Mouse (Mus musculus) hindbrain, embryonic 16.5 days (tissue): ENCODE results near the gene Sval1. TPM values are rescaled to one million over a fixed set of nuclear protein-coding genes. Genes with fewer than 3 reads are reported as not detected.

Source experiments
- ATAC-seq: fragments of 200-750 bp; cut with Nextera tagmentation; 2 replicates; pipeline ENCODE4 v1.8.0; 2017; ENCODE audit warnings: moderate TSS enrichment, moderate library complexity
- H3K27ac ChIP-seq: fragments of 300-500 bp; sonication (generic); 2 replicates; pipeline ENCODE4 v1.5.1; 2014; ENCODE audit warnings: low read depth, mild to moderate bottlenecking, control low read depth, low read length, moderate library complexity
- H3K27me3 ChIP-seq: fragments of 300-500 bp; sonication (generic); replicated peaks from 2 replicates; pipeline ENCODE4 v1.6.1; 2014; ENCODE audit warnings: low read length; ENCODE audit not compliant: control insufficient read depth, insufficient read depth
- H3K36me3 ChIP-seq: fragments of 300-500 bp; sonication (generic); 2 replicates; pipeline ENCODE4 v1.6.1; 2014; ENCODE audit warnings: mild to moderate bottlenecking, low read length, moderate library complexity, mixed read lengths; ENCODE audit not compliant: control insufficient read depth, insufficient read depth
- H3K4me1 ChIP-seq: fragments of 300-500 bp; sonication (generic); 2 replicates; pipeline ENCODE4 v1.6.1; 2014; ENCODE audit warnings: low read depth, low read length; ENCODE audit not compliant: control insufficient read depth, insufficient read depth
- H3K4me2 ChIP-seq: fragments of 300-500 bp; sonication (generic); 2 replicates; pipeline ENCODE4 v1.6.1; 2014; ENCODE audit warnings: mild to moderate bottlenecking, low read length, control low read depth, moderate library complexity
- H3K4me3 ChIP-seq: fragments of 300-500 bp; sonication (generic); 2 replicates; pipeline ENCODE4 v1.5.1; 2014; ENCODE audit warnings: mild to moderate bottlenecking, low read length, control low read depth, moderate library complexity
- H3K9ac ChIP-seq: fragments of 300-500 bp; sonication (generic); 2 replicates; pipeline ENCODE4 v1.6.1; 2014; ENCODE audit warnings: low read depth, mild to moderate bottlenecking, control low read depth, low read length, moderate library complexity
- H3K9me3 ChIP-seq: fragments of 300-500 bp; sonication (generic); 2 replicates; pipeline ENCODE4 v1.6.1; 2014; ENCODE audit warnings: mild to moderate bottlenecking, low read length, moderate library complexity; ENCODE audit not compliant: control insufficient read depth
- WGBS: fragments of 180-500 bp; shearing (Covaris S2); extraction: QIAGEN DNeasy Blood & Tissue Kit; methylation state at CpG from one replicate; pipeline ENCODE4 v1.1.7; 2014; 5-methylcytosine and 5-hydroxymethylcytosine counted together
- polyA plus RNA-seq: library from polyadenylated mRNA; unstranded; fragments of >200 nt; fragmentation: Nextera tagmentation; extraction: Ambion mirVana; gene quantifications from 2 replicates; pipeline ENCODE4 v1.2.1, GENCODE M21; 2015

The Sval1 gene
- polyA plus RNA-seq = not detected in 2 replicates

DNA sequence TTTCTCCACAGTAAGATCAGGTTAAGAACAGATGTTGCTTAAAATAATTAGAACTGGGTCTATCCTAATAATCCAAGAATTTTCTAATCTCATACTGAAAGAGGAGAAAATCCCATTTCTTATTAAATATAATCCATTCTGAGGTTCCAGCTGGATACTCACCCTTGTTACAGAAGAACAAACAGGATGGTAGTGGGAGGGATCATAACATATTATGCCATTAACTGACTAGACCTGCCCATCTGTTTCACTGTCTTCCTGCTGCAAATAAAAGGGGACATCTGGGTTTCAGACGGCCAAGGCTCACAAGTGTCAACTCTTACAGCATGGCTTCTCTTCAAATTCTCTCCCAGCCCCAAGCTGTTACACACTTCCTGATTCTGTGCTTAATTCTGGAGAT, at the start of gene Sval1:
Sval1 (plus strand) TSS at position 301 of the 400 bp plus-strand sequence.
- 60% methylated on average over 1 of the region's 1 CpGs for WGBS
- Histone ChIP-seq H3K4me2 (no peak within 1 kb of the TSS), H3K9me3 (no peaks in the 10 kb centered on the region), H3K27ac (no peak within 1 kb of the TSS), H3K36me3 (no peaks in the 10 kb centered on the region), H3K4me1 (no peaks in the 10 kb centered on the region), H3K9ac (no peak within 1 kb of the TSS), H3K4me3 (no peak within 1 kb of the TSS), H3K27me3 (no peaks in the 10 kb centered on the region)
- no peak for ATAC-seq

DNA sequence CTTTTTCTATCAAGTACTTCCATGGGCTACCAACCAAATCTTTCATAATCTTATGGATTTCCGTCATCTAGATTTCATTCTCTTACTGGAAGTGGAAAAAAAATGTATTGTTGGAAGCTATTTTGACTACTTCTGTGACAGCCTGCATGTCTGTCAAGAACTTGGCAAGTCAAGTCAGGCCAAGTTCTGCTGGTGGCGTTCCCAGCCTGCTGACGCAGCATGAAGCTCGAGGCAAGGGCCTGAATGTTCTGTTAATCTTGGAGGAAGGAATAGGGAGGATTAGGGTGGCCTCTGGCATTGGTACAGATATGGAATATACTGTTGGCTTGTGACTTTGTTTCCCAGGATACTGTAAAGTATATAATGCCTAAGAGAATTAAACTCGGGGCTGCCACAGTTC, 39.8 kb upstream of the Sval1 start:
- Histone ChIP-seq H3K9me3 (no peaks in the 10 kb centered on the region), H3K4me1 (no peaks in the 10 kb centered on the region), H3K36me3 (no peaks in the 10 kb centered on the region), H3K27me3 (no peaks in the 10 kb centered on the region), H3K27ac (no peak overlapping the region), H3K4me3 (no peak overlapping the region), H3K9ac (no peak overlapping the region), H3K4me2 (no peak overlapping the region)
- WGBS = 82% methylated on average over 5 of the region's 5 CpGs
- ATAC-seq = no peak

DNA sequence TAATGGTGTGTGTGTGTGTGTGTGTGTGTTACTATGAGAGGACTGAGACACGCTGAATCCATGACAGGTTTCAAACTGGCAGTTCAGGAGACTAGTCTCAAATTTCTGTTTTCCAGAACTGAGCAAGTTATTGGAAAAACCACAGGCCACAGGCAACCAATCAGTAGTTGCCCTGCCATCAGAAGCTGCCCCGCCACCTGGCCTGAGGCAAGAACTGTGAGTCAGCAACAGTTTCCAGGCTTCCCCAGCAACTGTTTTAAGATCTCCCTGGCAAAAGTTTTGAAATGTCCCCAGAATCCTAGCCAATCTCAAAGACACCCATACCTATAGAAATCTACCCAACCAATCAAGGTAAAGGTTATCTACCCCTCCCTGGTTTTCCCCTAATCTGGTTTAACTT, 36.5 kb upstream of the Sval1 start:
- Histone ChIP-seq H3K4me3 (no peak overlapping the region), H3K27me3 (no peaks in the 10 kb centered on the region), H3K36me3 (no peaks in the 10 kb centered on the region), H3K4me2 (no peak overlapping the region), H3K9me3 (no peaks in the 10 kb centered on the region), H3K4me1 (no peaks in the 10 kb centered on the region), H3K27ac (no peak overlapping the region), H3K9ac (no peak overlapping the region)
- ATAC-seq = no peak
- WGBS = 88% methylated on average over 2 of the region's 2 CpGs

DNA sequence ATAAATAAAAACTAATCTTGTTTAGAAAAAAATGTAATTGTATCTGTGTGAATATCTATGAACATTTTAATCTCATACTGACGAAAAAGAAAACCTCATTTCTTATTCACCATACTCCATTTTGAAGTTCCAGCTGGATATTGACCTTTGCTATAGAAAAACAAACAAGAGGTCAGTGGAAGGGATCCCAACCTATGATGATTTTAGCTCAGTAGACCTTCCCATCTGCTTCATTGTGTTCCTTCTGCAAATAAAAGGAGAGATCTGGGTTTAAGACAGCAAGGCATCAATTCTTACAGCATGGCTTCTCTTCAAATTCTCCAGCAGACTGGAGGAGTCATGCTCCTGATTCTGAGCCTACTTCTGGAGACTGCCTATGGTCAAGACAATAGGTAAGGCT, 16.4 kb downstream of the Sval1 start, which contains the start of gene Sval3:
Sval3 (plus strand) TSS at position 301 of the 400 bp plus-strand sequence.
- no peaks in the 10 kb centered on the region for H3K4me1 ChIP-seq
- H3K27ac ChIP-seq = no peak within 1 kb of the TSS
- WGBS = 81% methylated on average over 1 of the region's 1 CpGs
- no peaks in the 10 kb centered on the region for H3K27me3 ChIP-seq
- no peak for ATAC-seq
- H3K9me3 ChIP-seq = no peaks in the 10 kb centered on the region
- no peak within 1 kb of the TSS for H3K4me2 ChIP-seq
- no peak within 1 kb of the TSS for H3K9ac ChIP-seq
- no peak within 1 kb of the TSS for H3K4me3 ChIP-seq
- no peaks in the 10 kb centered on the region for H3K36me3 ChIP-seq

Other genes with a start within 250 kb of the Sval1 start
- 0.25 and 0.50 TPM in 2 replicates for gene Kel, start 247.3 kb upstream of the Sval1 start, polyA plus RNA-seq
- gene Olfr459, start 176.5 kb upstream of the Sval1 start, polyA plus RNA-seq = not detected in 2 replicates
- gene Pip, start 104.1 kb upstream of the Sval1 start, polyA plus RNA-seq = not detected in 2 replicates
- not detected in 2 replicates for gene Sval2, start 98.6 kb upstream of the Sval1 start, polyA plus RNA-seq
- gene Sval3, start 16.5 kb downstream of the Sval1 start, polyA plus RNA-seq = not detected in 2 replicates
- gene Sva, start 86.8 kb downstream of the Sval1 start, polyA plus RNA-seq = not detected in 2 replicates
- not detected in 2 replicates for gene Tas2r139, start 189.3 kb downstream of the Sval1 start, polyA plus RNA-seq